Mouse (Mus musculus) lung, embryonic 14.5 days (tissue): ENCODE measurements around the gene Serpinb6a. TPM values are rescaled to one million over a fixed set of nuclear protein-coding genes. Genes with fewer than 3 reads are reported as not detected.
A peak's percentile ranks its signal among the peaks of the same experiment; 100 is the strongest.

ENCODE experiments used
- ATAC-seq: fragments of 200-750 bp; cut with Nextera tagmentation; 2 replicates; pipeline ENCODE4 v1.8.0; 2017; ENCODE audit warnings: mild to moderate bottlenecking, moderate TSS enrichment, moderate library complexity; ENCODE audit not compliant: insufficient read depth
- DNase-seq: peaks from one replicate; pipeline ENCODE4 v3.0.0-alpha.2; 2015
- H3K27ac ChIP-seq: fragments of 300-500 bp; sonication (generic); 2 replicates; pipeline ENCODE4 v1.5.1; 2014; ENCODE audit warnings: low read depth, mild to moderate bottlenecking, moderate library complexity
- H3K27me3 ChIP-seq: fragments of 300-500 bp; sonication (generic); 2 replicates; pipeline ENCODE4 v1.6.1; 2014; ENCODE audit warnings: low read length, control low read depth; ENCODE audit not compliant: insufficient read depth
- H3K36me3 ChIP-seq: fragments of 300-500 bp; sonication (generic); 2 replicates; pipeline ENCODE4 v1.6.1; 2014; ENCODE audit warnings: control low read depth; ENCODE audit not compliant: insufficient read depth
- H3K4me1 ChIP-seq: fragments of 300-500 bp; sonication (generic); 2 replicates; pipeline ENCODE4 v1.6.1; 2014; ENCODE audit warnings: antibody characterized with exemption, control low read depth; ENCODE audit not compliant: insufficient read depth
- H3K4me2 ChIP-seq: fragments of 300-500 bp; sonication (generic); 2 replicates; pipeline ENCODE4 v1.6.1; 2014; ENCODE audit warnings: mild to moderate bottlenecking
- H3K4me3 ChIP-seq: fragments of 300-500 bp; sonication (generic); 2 replicates; pipeline ENCODE4 v1.5.1; 2014; ENCODE audit warnings: low read depth, low read length
- H3K9ac ChIP-seq: fragments of 300-500 bp; sonication (generic); 2 replicates; pipeline ENCODE4 v1.6.1; 2014
- H3K9me3 ChIP-seq: fragments of 300-500 bp; sonication (generic); 2 replicates; pipeline ENCODE4 v1.6.1; 2016; ENCODE audit warnings: low read depth, low read length, control low read depth
- CTCF ChIP-seq: IDR thresholded peaks from 2 replicates; pipeline ENCODE4 v1.5.1; 2016; ENCODE audit warnings: antibody characterized with exemption, low read depth
- WGBS: fragments of 180-500 bp; shearing (Covaris S2); extraction: QIAGEN DNeasy Blood & Tissue Kit; methylation state at CpG from one replicate; pipeline ENCODE4 v1.1.7; 2014; 5-methylcytosine and 5-hydroxymethylcytosine counted together
- polyA plus RNA-seq: library from polyadenylated mRNA; unstranded; fragments of >200 nt; fragmentation: Nextera tagmentation; extraction: Ambion mirVana; gene quantifications from 2 replicates; pipeline ENCODE4 v1.2.1, GENCODE M21; 2014

The Serpinb6a gene
- polyA plus RNA-seq, 1 experiment from 2014 or later = 62.3 TPM

GRCm38 (mm10) chr13:33989625-33990024 lies 13.0 kb downstream of the Serpinb6a start:
- Histone ChIP-seq H3K9ac (no peak overlapping the region), H3K27me3 (no peaks in the 10 kb centered on the region), H3K9me3 (no peaks in the 10 kb centered on the region), H3K27ac (no peak overlapping the region), H3K36me3 (peaks cover 11% of the 10 kb centered on the region), H3K4me1 (no peaks in the 10 kb centered on the region), H3K4me2 (no peak overlapping the region), H3K4me3 (no peak overlapping the region)
- TF ChIP-seq CTCF = no peak
- no peak for ATAC-seq
- WGBS = 78% methylated on average over 5 of the region's 5 CpGs
- no peak for DNase-seq

DNA sequence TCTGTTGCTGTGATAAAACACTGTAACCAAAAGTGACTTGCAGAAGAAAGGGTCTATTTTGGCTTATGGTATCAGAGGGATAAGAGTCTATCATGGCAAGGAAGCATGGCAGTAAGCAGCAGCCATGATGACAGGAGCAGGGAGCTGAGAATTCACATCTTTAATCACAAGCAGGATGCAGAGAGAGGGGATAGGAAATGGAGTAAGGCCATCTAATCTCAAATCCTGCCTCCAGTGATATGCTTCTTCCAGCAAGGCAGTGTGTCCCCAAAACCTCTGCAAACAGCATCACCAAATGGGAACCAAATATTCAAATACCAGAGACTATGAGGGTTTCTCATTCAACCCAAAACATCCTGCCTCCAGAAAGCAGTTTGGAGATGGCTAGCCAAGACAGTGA lies 36.0 kb downstream of the Serpinb6a start:
- Histone ChIP-seq H3K27ac (no peak overlapping the region), H3K9me3 (no peaks in the 10 kb centered on the region), H3K36me3 (no peaks in the 10 kb centered on the region), H3K4me1 (0 out of 2 replicates have a peak, but pooled peaks cover 5% of the 10 kb centered on the region), H3K4me2 (no peak overlapping the region), H3K9ac (no peak overlapping the region), H3K27me3 (no peaks in the 10 kb centered on the region), H3K4me3 (no peak overlapping the region)
- TF ChIP-seq CTCF = no peak
- ATAC-seq (no peak), DNase-seq (no peak)

- Histone ChIP-seq H3K9ac (peak overlapping the region; percentile 55; the same call in 1 of the 2 replicates), H3K9me3 (no peaks in the 10 kb centered on the region), H3K4me1 (0 out of 2 replicates have a peak, but pooled peaks cover 5% of the 10 kb centered on the region), H3K27me3 (no peaks in the 10 kb centered on the region), H3K4me3 (peak overlapping the region; percentile 46), H3K4me2 (peak overlapping the region; percentile 69), H3K36me3 (no peaks in the 10 kb centered on the region), H3K27ac (no peak overlapping the region)
- no peak for TF ChIP-seq CTCF
- DNase-seq (no peak), ATAC-seq (no peak)
- WGBS = 14% methylated on average over 4 of the region's 4 CpGs
Measured at GRCm38 (mm10) chr13:33966025-33966412, 36.6 kb downstream of the Serpinb6a start.

DNA sequence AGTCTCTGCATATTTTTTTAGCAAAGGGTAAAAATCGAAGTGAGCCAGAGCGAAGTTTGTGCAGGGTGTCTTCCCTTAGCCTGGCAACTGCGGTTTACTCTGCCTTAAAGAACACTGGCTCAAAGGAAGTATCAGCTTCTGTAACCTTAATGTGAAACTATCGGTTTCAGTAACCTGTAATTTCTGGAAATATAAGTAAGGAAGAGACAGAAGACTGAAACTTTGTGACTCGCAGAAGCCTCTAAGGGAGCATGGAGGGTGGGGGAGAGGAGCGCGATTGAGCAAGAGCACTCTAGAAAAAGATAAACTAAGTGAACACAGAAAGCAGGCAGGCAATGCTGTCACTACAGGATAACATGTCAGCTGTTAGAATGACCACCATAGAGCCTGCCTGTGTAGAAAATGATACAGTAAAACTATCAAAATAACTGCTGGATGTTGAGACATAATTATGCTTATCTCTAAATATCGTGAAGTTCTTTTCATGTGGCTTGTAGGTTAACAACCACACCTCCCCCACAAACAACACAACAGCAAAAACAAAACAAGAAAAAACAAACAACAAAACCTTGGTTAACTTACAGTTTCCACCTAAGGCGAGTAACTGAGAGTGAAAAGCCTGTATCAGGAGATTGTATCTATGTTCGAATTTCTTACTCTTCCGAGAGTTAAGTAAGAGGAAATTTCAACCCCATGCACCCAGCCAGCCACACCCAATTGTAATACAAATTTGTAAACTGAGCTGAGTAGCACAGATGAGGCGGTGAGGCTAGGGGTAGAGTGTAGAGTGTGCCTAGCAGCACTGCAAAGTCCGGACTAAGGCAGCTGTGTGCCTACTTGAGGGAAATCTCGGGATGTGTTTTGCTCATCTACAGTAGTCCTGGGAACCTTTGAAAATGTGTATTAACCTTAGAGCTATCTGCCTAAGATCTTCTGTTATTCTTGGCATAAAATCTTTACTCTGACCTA lies 37.3 kb downstream of the Serpinb6a start:
- Histone ChIP-seq H3K27me3 (no peaks in the 10 kb centered on the region), H3K9ac (peak overlapping the region; percentile 55), H3K4me1 (0 out of 2 replicates have a peak, but pooled peaks cover 5% of the 10 kb centered on the region), H3K27ac (peak overlapping the region; percentile 95), H3K9me3 (no peaks in the 10 kb centered on the region), H3K4me3 (peak overlapping the region; percentile 46), H3K4me2 (peak overlapping the region; percentile 69), H3K36me3 (no peaks in the 10 kb centered on the region)
- TF ChIP-seq CTCF = no peak
- ATAC-seq (peak; percentile 85), DNase-seq (peak; percentile 73)
- WGBS = 7% methylated on average over 14 of the region's 14 CpGs

- TF ChIP-seq CTCF = peak; percentile 47
- H3K9ac ChIP-seq = peak within 1 kb of the TSS; percentile 55
- H3K9me3 ChIP-seq = no peaks in the 10 kb centered on the region
- DNase-seq (peak; percentile 83), ATAC-seq (peak; percentile 94)
- no peaks in the 10 kb centered on the region for H3K36me3 ChIP-seq
- H3K4me2 ChIP-seq = peak within 1 kb of the TSS; percentile 69
- peak within 1 kb of the TSS; percentile 46 for H3K4me3 ChIP-seq
- peak within 1 kb of the TSS; percentile 95 for H3K27ac ChIP-seq
- H3K4me1 ChIP-seq = 0 out of 2 replicates have a peak, but pooled peaks cover 5% of the 10 kb centered on the region
- under 1% methylated on average over 22 of the region's 22 CpGs for WGBS
- H3K27me3 ChIP-seq = no peaks in the 10 kb centered on the region
Measured at GRCm38 (mm10) chr13:33964206-33965046, 38.2 kb downstream of the Serpinb6a start, which contains the start of gene Nqo2. Gene Nqo2, plus strand, starts transcription at chr13:33964687.

- Histone ChIP-seq H3K9me3 (no peaks in the 10 kb centered on the region), H3K4me2 (no peak overlapping the region), H3K4me1 (no peaks in the 10 kb centered on the region), H3K27me3 (no peaks in the 10 kb centered on the region), H3K27ac (no peak overlapping the region), H3K36me3 (no peaks in the 10 kb centered on the region), H3K9ac (no peak overlapping the region), H3K4me3 (no peak overlapping the region)
- ATAC-seq (no peak), DNase-seq (no peak)
- WGBS = 85% methylated on average over 2 of the region's 2 CpGs
- no peak for TF ChIP-seq CTCF
Measured at GRCm38 (mm10) chr13:33959771-33960170, 42.8 kb downstream of the Serpinb6a start.
